Mouse (Mus musculus) MEL (cell line): ENCODE results near the gene P3h2. TPM values are rescaled to one million over a fixed set of nuclear protein-coding genes. Genes with fewer than 3 reads are reported as not detected.

Source experiments
- DNase-seq: peaks from one replicate; pipeline ENCODE4 v3.0.0; 2011; ENCODE audit warnings: low read depth, low spot score
- H3K27ac ChIP-seq: 2 replicates; pipeline ENCODE4 v1.5.1; 2012; ENCODE audit warnings: low read depth, mild to moderate bottlenecking, control low read depth, low read length, moderate library complexity; ENCODE audit not compliant: control insufficient read depth
- H3K27me3 ChIP-seq, 2 experiments: fragments of 150-350 bp in 1 of 2; sonication (generic) in 1 of 2; 2 replicates each; pipeline ENCODE4 v1.6.1; 2012; ENCODE audit warnings: low read length in 2 of 2, mild to moderate bottlenecking in 2 of 2, improper control_type of control experiment in 1 of 2, moderate library complexity in 1 of 2; ENCODE audit not compliant: insufficient read depth in 2 of 2, control insufficient read depth in 1 of 2
- H3K36me3 ChIP-seq, 2 experiments: 2 replicates each; pipeline ENCODE4 v1.6.1; 2012 to 2014; ENCODE audit warnings: low read length in 2 of 2, improper control_type of control experiment in 1 of 2, inconsistent platforms in 1 of 2, mild to moderate bottlenecking in 1 of 2; ENCODE audit not compliant: insufficient read depth in 2 of 2, control insufficient read depth in 1 of 2
- H3K4me1 ChIP-seq, 2 experiments: fragments of 150-350 bp in 1 of 2; sonication (generic) in 1 of 2; 2 replicates each; pipeline ENCODE4 v1.6.1; 2012; ENCODE audit warnings: low read length in 2 of 2, improper control_type of control experiment in 1 of 2, mild to moderate bottlenecking in 1 of 2; ENCODE audit not compliant: insufficient read depth in 2 of 2, control insufficient read depth in 1 of 2
- H3K4me3 ChIP-seq, 2 experiments: fragments of 150-350 bp in 1 of 2; sonication (generic) in 1 of 2; 2 replicates each; pipeline ENCODE4 v1.5.1; 2012; ENCODE audit warnings: low read depth in 2 of 2, low read length in 2 of 2, mild to moderate bottlenecking in 2 of 2, moderate library complexity in 2 of 2, control low read depth in 1 of 2, improper control_type of control experiment in 1 of 2; ENCODE audit not compliant: control insufficient read depth in 1 of 2, insufficient read depth in 1 of 2
- H3K79me2 ChIP-seq: 2 replicates; pipeline ENCODE4 v1.6.1; 2012; ENCODE audit warnings: mild to moderate bottlenecking, low read length, moderate library complexity; ENCODE audit not compliant: control insufficient read depth, poor library complexity, insufficient read depth
- H3K9ac ChIP-seq: 2 replicates; pipeline ENCODE4 v1.6.1; 2012; ENCODE audit warnings: low read depth, mild to moderate bottlenecking, control low read depth, low read length, moderate library complexity; ENCODE audit not compliant: control insufficient read depth, poor library complexity, severe bottlenecking
- H3K9me3 ChIP-seq: fragments of 150-350 bp; sonication (generic); replicated peaks from 2 replicates; pipeline ENCODE4 v1.6.1; 2012; ENCODE audit warnings: mild to moderate bottlenecking, low read length, improper control_type of control experiment, moderate library complexity; ENCODE audit not compliant: insufficient read depth
- CHD1 ChIP-seq: IDR thresholded peaks from 2 replicates; pipeline ENCODE4 v1.6.1; 2012; ENCODE audit warnings: low read depth, mild to moderate bottlenecking, inconsistent platforms, low read length, improper control_type of control experiment
- CHD2 ChIP-seq: IDR thresholded peaks from 2 replicates; pipeline ENCODE4 v1.6.1; 2011; ENCODE audit warnings: low read length, improper control_type of control experiment
- EP300 ChIP-seq, 2 experiments: IDR thresholded peaks; 2 replicates each; pipeline ENCODE4 v1.6.1; 2011; ENCODE audit warnings: improper control_type of control experiment in 2 of 2, low read length in 2 of 2, low read depth in 1 of 2, mild to moderate bottlenecking in 1 of 2
- GABPA ChIP-seq: IDR thresholded peaks from 2 replicates; pipeline ENCODE4 v1.6.1; 2012; ENCODE audit warnings: low read depth, mild to moderate bottlenecking, inconsistent platforms, low read length, improper control_type of control experiment, moderate library complexity
- KAT2A ChIP-seq: conservative IDR thresholded peaks from 2 replicates; pipeline ENCODE4 v1.6.1; 2012; ENCODE audit warnings: low read depth, low read length, improper control_type of control experiment, inconsistent platforms
- MAX ChIP-seq: IDR thresholded peaks from 2 replicates; pipeline ENCODE4 v1.6.1; 2011; ENCODE audit warnings: low read length, improper control_type of control experiment
- MAZ ChIP-seq: IDR thresholded peaks from 2 replicates; pipeline ENCODE4 v1.6.1; 2012; ENCODE audit warnings: low read depth, mild to moderate bottlenecking, inconsistent platforms, low read length, improper control_type of control experiment
- MEF2A ChIP-seq: IDR thresholded peaks from 2 replicates; pipeline ENCODE4 v1.6.1; 2014; ENCODE audit warnings: low read depth, mild to moderate bottlenecking, inconsistent platforms, low read length, improper control_type of control experiment; ENCODE audit not compliant: poor library complexity, insufficient replicate concordance, severe bottlenecking; ENCODE audit errors: extremely low read depth
- MYB ChIP-seq: IDR thresholded peaks from 2 replicates; pipeline ENCODE4 v1.6.1; 2011; ENCODE audit warnings: mild to moderate bottlenecking, low read depth, low read length, improper control_type of control experiment
- MYC ChIP-seq: IDR thresholded peaks from 2 replicates; pipeline ENCODE4 v1.6.1; 2011; ENCODE audit warnings: low read depth, mild to moderate bottlenecking, low read length, improper control_type of control experiment, moderate library complexity
- POLR2A ChIP-seq, 2 experiments: IDR thresholded peaks; 2 replicates each; pipeline ENCODE4 v1.6.1; 2011 to 2012; ENCODE audit warnings: low read length in 2 of 2, mild to moderate bottlenecking in 2 of 2, control low read depth in 1 of 2, improper control_type of control experiment in 1 of 2, low read depth in 1 of 2, moderate library complexity in 1 of 2; ENCODE audit not compliant: control insufficient read depth in 1 of 2, insufficient read depth in 1 of 2, poor library complexity in 1 of 2
- POLR2AphosphoS5 ChIP-seq: IDR thresholded peaks from 2 replicates; pipeline ENCODE4 v1.6.1; 2012; ENCODE audit warnings: low read depth, borderline replicate concordance, mild to moderate bottlenecking, inconsistent platforms, low read length, moderate library complexity, mixed read lengths
- RAD21 ChIP-seq: IDR thresholded peaks from 2 replicates; pipeline ENCODE4 v1.6.1; 2011; ENCODE audit warnings: mild to moderate bottlenecking, low read depth, low read length, improper control_type of control experiment
- SMC3 ChIP-seq: IDR thresholded peaks from 2 replicates; pipeline ENCODE4 v1.6.1; 2011; ENCODE audit warnings: low read depth, low read length, improper control_type of control experiment
- TAL1 ChIP-seq: IDR thresholded peaks from 2 replicates; pipeline ENCODE4 v1.6.1; 2012; ENCODE audit warnings: mild to moderate bottlenecking, inconsistent platforms, low read length, moderate library complexity, mixed read lengths
- TCF12 ChIP-seq: IDR thresholded peaks from 2 replicates; pipeline ENCODE4 v1.6.1; 2014; ENCODE audit warnings: low read depth, mild to moderate bottlenecking, inconsistent platforms, low read length, improper control_type of control experiment, moderate library complexity
- USF1 ChIP-seq: IDR thresholded peaks from 2 replicates; pipeline ENCODE4 v1.6.1; 2014; ENCODE audit warnings: low read depth, mild to moderate bottlenecking, inconsistent platforms, low read length, improper control_type of control experiment, moderate library complexity
- USF2 ChIP-seq, 2 experiments: IDR thresholded peaks; 2 replicates each; pipeline ENCODE4 v1.6.1; 2011 to 2012; ENCODE audit warnings: improper control_type of control experiment in 2 of 2, low read length in 2 of 2, borderline replicate concordance in 1 of 2, inconsistent platforms in 1 of 2, low read depth in 1 of 2, mild to moderate bottlenecking in 1 of 2; ENCODE audit not compliant: insufficient read depth in 1 of 2
- ZC3H11A ChIP-seq: IDR thresholded peaks from 2 replicates; pipeline ENCODE4 v1.6.1; 2012; ENCODE audit warnings: low read depth, mild to moderate bottlenecking, inconsistent platforms, low read length, improper control_type of control experiment
- ZKSCAN1 ChIP-seq: IDR thresholded peaks from 2 replicates; pipeline ENCODE4 v1.6.1; 2012; ENCODE audit warnings: low read depth, mild to moderate bottlenecking, inconsistent platforms, low read length, improper control_type of control experiment, moderate library complexity
- ZNF384 ChIP-seq: IDR thresholded peaks from 2 replicates; pipeline ENCODE4 v1.6.1; 2012; ENCODE audit warnings: low read depth, mild to moderate bottlenecking, inconsistent platforms, low read length, improper control_type of control experiment
- polyA plus RNA-seq, 2 experiments: library from polyadenylated mRNA; stranded (reverse) in 1 of 2; unstranded in 1 of 2; fragments of >175 nt in 1 of 2; fragments of >200 nt in 1 of 2; gene quantifications; 2 replicates each; pipeline versions ENCODE4 v1.2.1 to v1.2.4; 2012; ENCODE audit warnings: low replicate concordance in 2 of 2, low read depth in 1 of 2; ENCODE audit not compliant: insufficient read length in 2 of 2, insufficient read depth in 1 of 2, missing spikeins in 1 of 2
- total RNA-seq: library from RNA; depleted of rRNA; stranded (reverse); fragments of 300-350 nt; gene quantifications from 2 replicates; pipeline ENCODE4 v1.2.3, GENCODE M21; 2012

Gene P3h2
- total and polyA plus RNA-seq, 3 experiments: not detected

GRCm38 (mm10) chr16:25942261-25942660 lies 163.3 kb downstream of the P3h2 start:
- Histone ChIP-seq H3K36me3 (no peaks in the 10 kb centered on the region), H3K9me3 (no peaks in the 10 kb centered on the region), H3K4me3 (no peak overlapping the region), H3K4me1 (no peaks in the 10 kb centered on the region), H3K9ac (no peak overlapping the region), H3K79me2 (no peaks in the 10 kb centered on the region), H3K27me3 (no peaks in the 10 kb centered on the region), H3K27ac (no peak overlapping the region)
- no peak for DNase-seq
- no peak for TF ChIP-seq MYC
- TF ChIP-seq TAL1: no peak
- no peak for TF ChIP-seq USF1
- no peak for TF ChIP-seq CHD1
- no peak for TF ChIP-seq ZKSCAN1
- no peak for TF ChIP-seq TCF12
- TF ChIP-seq POLR2AphosphoS5: no peak
- TF ChIP-seq ZC3H11A: no peak
- no peak for TF ChIP-seq MYB
- no peak for TF ChIP-seq SMC3
- no peak for TF ChIP-seq GABPA
- no peak for TF ChIP-seq RAD21
- no peak for TF ChIP-seq MAX
- no peak for TF ChIP-seq MEF2A
- TF ChIP-seq MAZ: no peak

- no peaks in the 10 kb centered on the region for H3K79me2 ChIP-seq
- H3K4me1 ChIP-seq: no peaks in the 10 kb centered on the region
- no peaks in the 10 kb centered on the region for H3K36me3 ChIP-seq
- H3K9me3 ChIP-seq: no peaks in the 10 kb centered on the region
- H3K27me3 ChIP-seq: no peaks in the 10 kb centered on the region
- no peak overlapping the region for H3K9ac ChIP-seq
- H3K27ac ChIP-seq: no peak overlapping the region
- no peak for DNase-seq
- TF ChIP-seq CHD2 (no peak), KAT2A (no peak), ZNF384 (no peak), EP300 (IDR thresholded peaks at IDR 0.05; ENCODE audit: low read depth in 1 of 2, low read length in 2 of 2) (no peak), USF2 (IDR thresholded peaks at IDR 0.05; ENCODE audit: borderline replicate concordance in 1 of 2, insufficient read depth in 1 of 2, low read depth in 1 of 2, low read length in 2 of 2) (no peak), RAD21 (no peak), POLR2A (IDR thresholded peaks at IDR 0.05; ENCODE audit: control insufficient read depth in 1 of 2, insufficient read depth in 1 of 2, low read depth in 1 of 2, low read length in 2 of 2, poor library complexity in 1 of 2) (no peak)
- TF ChIP-seq, all 39 proteins: peak for 0
- H3K4me3 ChIP-seq: no peak overlapping the region
These were observed 171.4 kb downstream of the P3h2 start for GRCm38 (mm10) chr16:25934181-25934580.
